Mouse (Mus musculus) brain, embryonic 14.5 days (tissue): ENCODE data around the gene Phxr2.

Source experiments
- CTCF ChIP-seq: fragments of 200-500 bp; IDR thresholded peaks from 2 replicates; pipeline ENCODE4 v1.5.1; 2012; ENCODE audit warnings: inconsistent platforms, mild to moderate bottlenecking, moderate library complexity, borderline replicate concordance; ENCODE audit not compliant: insufficient read depth, insufficient read length; ENCODE audit errors: extremely low read depth
- POLR2A ChIP-seq: fragments of 200-500 bp; IDR thresholded peaks from 2 replicates; pipeline ENCODE4 v1.6.1; 2012; ENCODE audit warnings: mild to moderate bottlenecking, inconsistent platforms, borderline replicate concordance; ENCODE audit not compliant: poor library complexity, insufficient read depth, insufficient read length, severe bottlenecking; ENCODE audit errors: extremely low read depth

- TF ChIP-seq POLR2A (no peak), CTCF (no peak)
Observed at GRCm38 (mm10) chr10:99118697-99119096, 7.4 kb downstream of the Phxr2 start.
